Mouse (Mus musculus): ENCODE data around the gene Lrrc49.

GRCm38 (mm10) chr9:60545361-60546096, 142.4 kb downstream of the Lrrc49 start:
- TF ChIP-seq EP300 (IDR thresholded peaks at IDR 0.05) (no peak), CTCF (IDR thresholded peaks at IDR 0.05) (no peak)

Data from lung, postnatal 0 days (tissue).